Mouse (Mus musculus) MEL (cell line): ENCODE data around the gene Msx1. TPM values are rescaled to one million over a fixed set of nuclear protein-coding genes. Genes with fewer than 3 reads are reported as not detected.

Experiments
- DNase-seq: peaks from one replicate; pipeline ENCODE4 v3.0.0; 2011; ENCODE audit warnings: low read depth, low spot score
- H3K27ac ChIP-seq: 2 replicates; pipeline ENCODE4 v1.5.1; 2012; ENCODE audit warnings: low read depth, mild to moderate bottlenecking, control low read depth, low read length, moderate library complexity; ENCODE audit not compliant: control insufficient read depth
- H3K27me3 ChIP-seq, 2 experiments: fragments of 150-350 bp in 1 of 2; sonication (generic) in 1 of 2; 2 replicates each; pipeline ENCODE4 v1.6.1; 2012; ENCODE audit warnings: low read length in 2 of 2, mild to moderate bottlenecking in 2 of 2, improper control_type of control experiment in 1 of 2, moderate library complexity in 1 of 2; ENCODE audit not compliant: insufficient read depth in 2 of 2, control insufficient read depth in 1 of 2
- H3K36me3 ChIP-seq, 2 experiments: 2 replicates each; pipeline ENCODE4 v1.6.1; 2012 to 2014; ENCODE audit warnings: low read length in 2 of 2, improper control_type of control experiment in 1 of 2, inconsistent platforms in 1 of 2, mild to moderate bottlenecking in 1 of 2; ENCODE audit not compliant: insufficient read depth in 2 of 2, control insufficient read depth in 1 of 2
- H3K4me1 ChIP-seq, 2 experiments: fragments of 150-350 bp in 1 of 2; sonication (generic) in 1 of 2; 2 replicates each; pipeline ENCODE4 v1.6.1; 2012; ENCODE audit warnings: low read length in 2 of 2, improper control_type of control experiment in 1 of 2, mild to moderate bottlenecking in 1 of 2; ENCODE audit not compliant: insufficient read depth in 2 of 2, control insufficient read depth in 1 of 2
- H3K4me3 ChIP-seq, 2 experiments: fragments of 150-350 bp in 1 of 2; sonication (generic) in 1 of 2; 2 replicates each; pipeline ENCODE4 v1.5.1; 2012; ENCODE audit warnings: low read depth in 2 of 2, low read length in 2 of 2, mild to moderate bottlenecking in 2 of 2, moderate library complexity in 2 of 2, control low read depth in 1 of 2, improper control_type of control experiment in 1 of 2; ENCODE audit not compliant: control insufficient read depth in 1 of 2, insufficient read depth in 1 of 2
- H3K79me2 ChIP-seq: 2 replicates; pipeline ENCODE4 v1.6.1; 2012; ENCODE audit warnings: mild to moderate bottlenecking, low read length, moderate library complexity; ENCODE audit not compliant: control insufficient read depth, poor library complexity, insufficient read depth
- H3K9ac ChIP-seq: 2 replicates; pipeline ENCODE4 v1.6.1; 2012; ENCODE audit warnings: low read depth, mild to moderate bottlenecking, control low read depth, low read length, moderate library complexity; ENCODE audit not compliant: control insufficient read depth, poor library complexity, severe bottlenecking
- H3K9me3 ChIP-seq: fragments of 150-350 bp; sonication (generic); replicated peaks from 2 replicates; pipeline ENCODE4 v1.6.1; 2012; ENCODE audit warnings: mild to moderate bottlenecking, low read length, improper control_type of control experiment, moderate library complexity; ENCODE audit not compliant: insufficient read depth
- BHLHE40 ChIP-seq: IDR thresholded peaks from 2 replicates; pipeline ENCODE4 v1.6.1; 2012; ENCODE audit warnings: low read depth, mild to moderate bottlenecking, inconsistent platforms, low read length, improper control_type of control experiment, borderline replicate concordance
- CHD2 ChIP-seq: IDR thresholded peaks from 2 replicates; pipeline ENCODE4 v1.6.1; 2011; ENCODE audit warnings: low read length, improper control_type of control experiment
- CTCF ChIP-seq, 3 experiments: IDR thresholded peaks in 2 of 3; conservative IDR thresholded peaks in 1 of 3; 2 replicates each; pipeline ENCODE4 v1.5.1; 2011 to 2012; ENCODE audit warnings: low read length in 3 of 3, low read depth in 2 of 3, mild to moderate bottlenecking in 2 of 3, improper control_type of control experiment in 1 of 3, inconsistent platforms in 1 of 3, mixed read lengths in 1 of 3, moderate library complexity in 1 of 3; ENCODE audit not compliant: control insufficient read depth in 1 of 3, insufficient read depth in 1 of 3, poor library complexity in 1 of 3, severe bottlenecking in 1 of 3
- E2F4 ChIP-seq: IDR thresholded peaks from 2 replicates; pipeline ENCODE4 v1.6.1; 2011; ENCODE audit warnings: low read depth, low read length, improper control_type of control experiment, borderline replicate concordance
- GATA1 ChIP-seq: IDR thresholded peaks from 2 replicates; pipeline ENCODE4 v1.6.1; 2011; ENCODE audit warnings: low read depth, low read length, improper control_type of control experiment
- HCFC1 ChIP-seq: IDR thresholded peaks from 2 replicates; pipeline ENCODE4 v1.6.1; 2012; ENCODE audit warnings: low read depth, mild to moderate bottlenecking, inconsistent platforms, low read length, improper control_type of control experiment, moderate library complexity
- JUND ChIP-seq: IDR thresholded peaks from 2 replicates; pipeline ENCODE4 v1.6.1; 2011; ENCODE audit warnings: low read depth, mild to moderate bottlenecking, improper control_type of control experiment, low read length
- MAZ ChIP-seq: IDR thresholded peaks from 2 replicates; pipeline ENCODE4 v1.6.1; 2012; ENCODE audit warnings: low read depth, mild to moderate bottlenecking, inconsistent platforms, low read length, improper control_type of control experiment
- MYC ChIP-seq: IDR thresholded peaks from 2 replicates; pipeline ENCODE4 v1.6.1; 2011; ENCODE audit warnings: low read depth, mild to moderate bottlenecking, low read length, improper control_type of control experiment, moderate library complexity
- NRF1 ChIP-seq: IDR thresholded peaks from 2 replicates; pipeline ENCODE4 v1.6.1; 2014; ENCODE audit warnings: low read depth, mild to moderate bottlenecking, inconsistent platforms, low read length, improper control_type of control experiment, moderate library complexity; ENCODE audit not compliant: poor library complexity, insufficient read depth, severe bottlenecking
- POLR2AphosphoS2 ChIP-seq: IDR thresholded peaks from 2 replicates; pipeline ENCODE4 v1.6.1; 2011; ENCODE audit warnings: low read length, improper control_type of control experiment
- UBTF ChIP-seq: IDR thresholded peaks from 2 replicates; pipeline ENCODE4 v1.6.1; 2012; ENCODE audit warnings: low read depth, mild to moderate bottlenecking, inconsistent platforms, low read length, improper control_type of control experiment, moderate library complexity, borderline replicate concordance; ENCODE audit not compliant: insufficient read depth
- USF2 ChIP-seq, 2 experiments: IDR thresholded peaks; 2 replicates each; pipeline ENCODE4 v1.6.1; 2011 to 2012; ENCODE audit warnings: improper control_type of control experiment in 2 of 2, low read length in 2 of 2, borderline replicate concordance in 1 of 2, inconsistent platforms in 1 of 2, low read depth in 1 of 2, mild to moderate bottlenecking in 1 of 2; ENCODE audit not compliant: insufficient read depth in 1 of 2
- ZMIZ1 ChIP-seq: IDR thresholded peaks from 2 replicates; pipeline ENCODE4 v1.6.1; 2012; ENCODE audit warnings: low read depth, mild to moderate bottlenecking, inconsistent platforms, low read length, improper control_type of control experiment, moderate library complexity
- ZNF384 ChIP-seq: IDR thresholded peaks from 2 replicates; pipeline ENCODE4 v1.6.1; 2012; ENCODE audit warnings: low read depth, mild to moderate bottlenecking, inconsistent platforms, low read length, improper control_type of control experiment
- polyA plus RNA-seq, 2 experiments: library from polyadenylated mRNA; stranded (reverse) in 1 of 2; unstranded in 1 of 2; fragments of >175 nt in 1 of 2; fragments of >200 nt in 1 of 2; gene quantifications; 2 replicates each; pipeline versions ENCODE4 v1.2.1 to v1.2.4; 2012; ENCODE audit warnings: low replicate concordance in 2 of 2, low read depth in 1 of 2; ENCODE audit not compliant: insufficient read length in 2 of 2, insufficient read depth in 1 of 2, missing spikeins in 1 of 2
- total RNA-seq: library from RNA; depleted of rRNA; stranded (reverse); fragments of 300-350 nt; gene quantifications from 2 replicates; pipeline ENCODE4 v1.2.3, GENCODE M21; 2012; rRNA removed

Msx1 gene
- total RNA-seq (not detected in 2 replicates), polyA plus RNA-seq (not detected)

DNA sequence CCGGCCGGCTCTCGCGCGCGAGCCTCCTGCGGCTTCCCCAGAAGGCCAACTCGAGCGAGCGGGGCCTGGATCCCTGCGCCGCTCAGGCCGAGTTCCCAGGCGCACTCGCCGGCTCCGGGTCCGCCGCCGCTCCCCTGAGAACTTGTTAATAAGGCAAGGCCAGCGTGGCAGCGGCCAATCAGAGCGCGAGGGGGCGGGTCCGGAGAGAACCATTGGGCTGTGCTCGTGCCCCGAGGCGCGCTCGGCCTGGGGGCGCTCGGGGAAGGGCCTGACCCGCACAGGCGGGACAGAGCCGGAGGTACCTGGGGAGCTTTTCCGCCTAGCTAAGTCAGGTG lies at the start of gene Msx1:
Gene Msx1 (minus strand): TSS at position 123 of the 335 bp plus-strand sequence.
- Histone ChIP-seq H3K36me3 (no peaks in the 10 kb centered on the region), H3K79me2 (no peaks in the 10 kb centered on the region), H3K9me3 (no peaks in the 10 kb centered on the region)
- TF ChIP-seq POLR2AphosphoS2 = no peak
- TF ChIP-seq MYC = no peak
- TF ChIP-seq HCFC1 = no peak
- no peak for TF ChIP-seq USF2 (IDR thresholded peaks at IDR 0.05; ENCODE audit: borderline replicate concordance in 1 of 2, insufficient read depth in 1 of 2, low read depth in 1 of 2, low read length in 2 of 2)
- no peak for TF ChIP-seq MAZ
- TF ChIP-seq, all 39 proteins: peak for 0
- DNase-seq = no peak
- Histone ChIP-seq H3K27me3 (no peaks in the 10 kb centered on the region; a peak in 1 of 4 replicates), H3K9ac (no peak within 1 kb of the TSS), H3K4me3 (no peak within 1 kb of the TSS), H3K4me1 (no peaks in the 10 kb centered on the region), H3K27ac (no peak within 1 kb of the TSS)

DNA sequence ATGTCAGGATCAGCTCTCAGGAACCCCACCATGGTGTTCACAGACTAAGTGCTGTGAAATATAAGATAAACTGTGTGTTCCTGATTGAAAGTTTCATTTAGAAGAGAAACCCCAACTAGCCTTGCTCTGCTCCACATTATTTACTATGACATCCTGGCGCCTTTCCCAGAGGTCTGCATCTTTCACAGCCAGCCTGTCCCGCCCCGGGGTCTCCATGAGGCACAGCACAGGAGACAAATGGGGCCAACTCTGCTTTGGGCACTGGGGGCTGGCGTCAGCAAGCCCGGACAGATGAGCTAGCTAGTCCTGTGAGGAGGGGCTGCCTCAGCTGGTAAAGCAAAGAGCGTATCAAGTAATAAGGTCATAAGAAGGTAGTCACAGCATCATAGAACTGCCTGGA lies 41.1 kb upstream of the Msx1 start:
- Histone ChIP-seq H3K9me3 (no peaks in the 10 kb centered on the region), H3K79me2 (no peaks in the 10 kb centered on the region), H3K27me3 (no peaks in the 10 kb centered on the region), H3K36me3 (no peaks in the 10 kb centered on the region), H3K9ac (no peak overlapping the region), H3K4me3 (no peak overlapping the region), H3K4me1 (no peaks in the 10 kb centered on the region), H3K27ac (no peak overlapping the region)
- no peak for TF ChIP-seq CTCF (IDR thresholded peaks at IDR 0.05 in 2 of 3, conservative IDR thresholded peaks at IDR 0.05 in 1 of 3; ENCODE audit: control insufficient read depth in 1 of 3, insufficient read depth in 1 of 3, low read depth in 2 of 3, low read length in 3 of 3, poor library complexity in 1 of 3, severe bottlenecking in 1 of 3)
- TF ChIP-seq BHLHE40 = no peak
- TF ChIP-seq E2F4 = no peak
- TF ChIP-seq MYC = no peak
- TF ChIP-seq ZNF384 = no peak
- no peak for TF ChIP-seq UBTF
- TF ChIP-seq MAZ = no peak
- TF ChIP-seq USF2 (IDR thresholded peaks at IDR 0.05; ENCODE audit: borderline replicate concordance in 1 of 2, insufficient read depth in 1 of 2, low read depth in 1 of 2, low read length in 2 of 2) = no peak
- no peak for TF ChIP-seq GATA1
- TF ChIP-seq ZMIZ1 = no peak
- no peak for TF ChIP-seq CHD2
- no peak for TF ChIP-seq NRF1
- no peak for TF ChIP-seq JUND
- no peak for DNase-seq
